Mouse (Mus musculus) lung, embryonic 14.5 days (tissue): ENCODE data around the gene Nhp2. TPM values are rescaled to one million over a fixed set of nuclear protein-coding genes. Genes with fewer than 3 reads are reported as not detected.
A peak's percentile ranks its signal among the peaks of the same experiment; 100 is the strongest.

Source experiments
- ATAC-seq: fragments of 200-750 bp; cut with Nextera tagmentation; 2 replicates; pipeline ENCODE4 v1.8.0; 2017; ENCODE audit warnings: mild to moderate bottlenecking, moderate TSS enrichment, moderate library complexity; ENCODE audit not compliant: insufficient read depth
- DNase-seq: peaks from one replicate; pipeline ENCODE4 v3.0.0-alpha.2; 2015
- H3K27ac ChIP-seq: fragments of 300-500 bp; sonication (generic); 2 replicates; pipeline ENCODE4 v1.5.1; 2014; ENCODE audit warnings: low read depth, mild to moderate bottlenecking, moderate library complexity
- H3K27me3 ChIP-seq: fragments of 300-500 bp; sonication (generic); 2 replicates; pipeline ENCODE4 v1.6.1; 2014; ENCODE audit warnings: low read length, control low read depth; ENCODE audit not compliant: insufficient read depth
- H3K36me3 ChIP-seq: fragments of 300-500 bp; sonication (generic); 2 replicates; pipeline ENCODE4 v1.6.1; 2014; ENCODE audit warnings: control low read depth; ENCODE audit not compliant: insufficient read depth
- H3K4me1 ChIP-seq: fragments of 300-500 bp; sonication (generic); 2 replicates; pipeline ENCODE4 v1.6.1; 2014; ENCODE audit warnings: antibody characterized with exemption, control low read depth; ENCODE audit not compliant: insufficient read depth
- H3K4me2 ChIP-seq: fragments of 300-500 bp; sonication (generic); 2 replicates; pipeline ENCODE4 v1.6.1; 2014; ENCODE audit warnings: mild to moderate bottlenecking
- H3K4me3 ChIP-seq: fragments of 300-500 bp; sonication (generic); 2 replicates; pipeline ENCODE4 v1.5.1; 2014; ENCODE audit warnings: low read depth, low read length
- H3K9ac ChIP-seq: fragments of 300-500 bp; sonication (generic); 2 replicates; pipeline ENCODE4 v1.6.1; 2014
- H3K9me3 ChIP-seq: fragments of 300-500 bp; sonication (generic); 2 replicates; pipeline ENCODE4 v1.6.1; 2016; ENCODE audit warnings: low read depth, low read length, control low read depth
- CTCF ChIP-seq: IDR thresholded peaks from 2 replicates; pipeline ENCODE4 v1.5.1; 2016; ENCODE audit warnings: antibody characterized with exemption, low read depth
- WGBS: fragments of 180-500 bp; shearing (Covaris S2); extraction: QIAGEN DNeasy Blood & Tissue Kit; methylation state at CpG from one replicate; pipeline ENCODE4 v1.1.7; 2014; 5-methylcytosine and 5-hydroxymethylcytosine counted together
- polyA plus RNA-seq: library from polyadenylated mRNA; unstranded; fragments of >200 nt; fragmentation: Nextera tagmentation; extraction: Ambion mirVana; gene quantifications from 2 replicates; pipeline ENCODE4 v1.2.1, GENCODE M21; 2014

The Nhp2 gene
- polyA plus RNA-seq, 1 experiment from 2014 or later: 187 TPM

GRCm38 (mm10) chr11:51593368-51593767 is 26.2 kb upstream of the Nhp2 start:
- Histone ChIP-seq H3K9ac (no peak overlapping the region), H3K27ac (no peak overlapping the region), H3K4me2 (no peak overlapping the region), H3K36me3 (peaks cover 98% of the 10 kb centered on the region), H3K27me3 (no peaks in the 10 kb centered on the region), H3K9me3 (no peaks in the 10 kb centered on the region), H3K4me1 (no peaks in the 10 kb centered on the region), H3K4me3 (no peak overlapping the region)
- no peak for TF ChIP-seq CTCF
- DNase-seq: no peak
- 93% methylated on average over 4 of the region's 4 CpGs for WGBS
- ATAC-seq: no peak

- Histone ChIP-seq H3K4me1 (no peaks in the 10 kb centered on the region), H3K36me3 (peaks cover 98% of the 10 kb centered on the region), H3K27me3 (no peaks in the 10 kb centered on the region), H3K4me3 (no peak overlapping the region), H3K9ac (no peak overlapping the region), H3K4me2 (no peak overlapping the region), H3K9me3 (no peaks in the 10 kb centered on the region), H3K27ac (no peak overlapping the region)
- TF ChIP-seq CTCF: no peak
- DNase-seq (no peak), ATAC-seq (no peak)
- WGBS: 85% methylated on average over 6 of the region's 6 CpGs
These were observed 25.7 kb upstream of the Nhp2 start for GRCm38 (mm10) chr11:51593849-51594248.

GRCm38 (mm10) chr11:51594715-51595350 is 24.7 kb upstream of the Nhp2 start:
- Histone ChIP-seq H3K36me3 (peaks cover 98% of the 10 kb centered on the region), H3K9ac (no peak overlapping the region), H3K27me3 (no peaks in the 10 kb centered on the region), H3K4me2 (no peak overlapping the region), H3K4me3 (no peak overlapping the region), H3K9me3 (no peaks in the 10 kb centered on the region), H3K4me1 (no peaks in the 10 kb centered on the region), H3K27ac (no peak overlapping the region)
- ATAC-seq (no peak), DNase-seq (peak; percentile 61)
- TF ChIP-seq CTCF: no peak
- WGBS: 60% methylated on average over 3 of the region's 3 CpGs

- Histone ChIP-seq H3K9me3 (no peaks in the 10 kb centered on the region), H3K36me3 (peaks cover 98% of the 10 kb centered on the region), H3K4me3 (no peak overlapping the region), H3K4me1 (no peaks in the 10 kb centered on the region), H3K27me3 (no peaks in the 10 kb centered on the region), H3K9ac (no peak overlapping the region), H3K27ac (no peak overlapping the region), H3K4me2 (no peak overlapping the region)
- TF ChIP-seq CTCF: no peak
- DNase-seq: no peak
- no peak for ATAC-seq
- WGBS: 93% methylated on average over 1 of the region's 1 CpGs
These were observed 24.0 kb upstream of the Nhp2 start for GRCm38 (mm10) chr11:51595459-51596083.

GRCm38 (mm10) chr11:51597553-51597952 is 22.0 kb upstream of the Nhp2 start:
- no peak overlapping the region; the same call in 1 of the 2 replicates for H3K27ac ChIP-seq
- H3K4me2 ChIP-seq: no peak overlapping the region
- TF ChIP-seq CTCF: no peak
- no peaks in the 10 kb centered on the region for H3K9me3 ChIP-seq
- no peak for DNase-seq
- H3K36me3 ChIP-seq: peaks cover 98% of the 10 kb centered on the region
- ATAC-seq: no peak
- WGBS: 74% methylated on average over 2 of the region's 2 CpGs
- no peaks in the 10 kb centered on the region for H3K4me1 ChIP-seq
- H3K27me3 ChIP-seq: no peaks in the 10 kb centered on the region
- H3K4me3 ChIP-seq: no peak overlapping the region
- H3K9ac ChIP-seq: no peak overlapping the region

GRCm38 (mm10) chr11:51602253-51602652 is 17.3 kb upstream of the Nhp2 start:
- Histone ChIP-seq H3K9me3 (no peaks in the 10 kb centered on the region), H3K9ac (no peak overlapping the region), H3K36me3 (peaks cover 87% of the 10 kb centered on the region), H3K4me1 (no peaks in the 10 kb centered on the region), H3K4me2 (no peak overlapping the region), H3K4me3 (no peak overlapping the region), H3K27ac (no peak overlapping the region), H3K27me3 (no peaks in the 10 kb centered on the region)
- no peak for ATAC-seq
- TF ChIP-seq CTCF: no peak
- DNase-seq: no peak
- WGBS: 83% methylated on average over 3 of the region's 3 CpGs

GRCm38 (mm10) chr11:51605602-51606446 is 13.7 kb upstream of the Nhp2 start:
- DNase-seq: peak; percentile 93
- Histone ChIP-seq H3K9ac (peak overlapping the region; percentile 99), H3K36me3 (peaks cover 51% of the 10 kb centered on the region), H3K4me2 (peak overlapping the region; percentile 66), H3K27me3 (no peaks in the 10 kb centered on the region), H3K27ac (peak overlapping the region; percentile 97), H3K4me1 (no peaks in the 10 kb centered on the region), H3K4me3 (peak overlapping the region; percentile 97), H3K9me3 (no peaks in the 10 kb centered on the region)
- no peak for TF ChIP-seq CTCF
- under 1% methylated on average over 71 of the region's 81 CpGs for WGBS
- peak; percentile 77 for ATAC-seq
